Mouse (Mus musculus): ENCODE measurements around the gene Lamp2.
"Not testable (repeated sequence)": the region's sequence is repeated elsewhere in the genome, so short reads cannot be mapped to it uniquely, and the experiment has no call there.

The Lamp2 gene

DNA sequence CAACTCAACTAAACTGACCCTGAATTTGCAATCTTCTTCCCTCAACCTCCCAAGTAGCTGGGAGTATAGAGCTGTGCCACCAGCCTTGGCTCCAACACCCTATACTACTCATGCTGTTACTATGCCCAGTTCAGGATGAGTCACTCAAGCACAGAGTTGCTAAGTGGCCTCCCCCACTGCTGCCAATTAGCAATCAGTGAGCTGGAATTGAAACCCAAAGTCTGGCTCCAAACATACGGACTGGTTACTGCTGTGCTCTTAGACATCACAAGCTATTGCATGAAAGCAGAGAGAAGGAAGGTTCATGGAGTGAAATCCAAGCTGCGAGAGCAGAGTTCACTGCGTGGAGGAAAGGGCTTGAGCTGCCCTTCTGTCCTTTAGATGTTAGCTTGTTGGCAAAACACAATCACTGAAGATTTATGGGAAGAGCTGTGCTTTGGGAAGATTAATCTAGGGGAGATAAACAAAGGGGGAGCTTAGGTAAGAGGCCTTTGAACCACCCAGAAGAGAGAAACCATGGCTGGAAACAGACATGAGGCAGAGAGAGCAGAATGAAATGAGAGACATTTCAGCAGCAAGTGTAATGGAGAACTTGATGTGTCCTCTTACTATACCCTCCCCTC lies 27.3 kb downstream of the Lamp2 start:
- peak; percentile 42 to 81 for DNase-seq (ENCODE audit: inconsistent age in 2 of 2, low spot score in 1 of 2)

- DNase-seq (ENCODE audit: inconsistent age in 2 of 2, low spot score in 1 of 2) = peak in 1 of 2 experiments; percentile 44
These were observed 30.2 kb downstream of the Lamp2 start for GRCm38 (mm10) chrX:38426043-38426442.

DNA sequence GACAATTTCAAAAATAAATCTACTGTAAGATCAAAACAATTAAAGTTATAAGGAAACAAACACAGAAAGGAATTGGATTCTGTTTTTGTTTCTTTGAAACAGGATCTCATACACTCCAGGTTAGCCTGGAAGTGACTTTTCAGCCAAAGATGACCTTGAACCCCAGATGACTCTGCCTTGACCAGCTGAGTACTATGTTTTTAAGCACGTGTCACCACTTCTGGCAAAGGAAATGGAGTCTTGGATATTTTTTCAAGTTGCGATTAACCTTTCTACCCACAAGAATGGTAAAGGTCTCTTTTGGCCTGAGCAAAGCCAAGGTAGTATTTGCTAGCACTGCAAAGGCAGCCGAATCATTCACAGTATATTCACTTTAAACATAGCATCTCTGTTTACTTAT lies 33.2 kb downstream of the Lamp2 start:
- peak in 1 of 2 experiments; percentile 51 for DNase-seq (ENCODE audit: inconsistent age in 2 of 2, low spot score in 1 of 2)

DNA sequence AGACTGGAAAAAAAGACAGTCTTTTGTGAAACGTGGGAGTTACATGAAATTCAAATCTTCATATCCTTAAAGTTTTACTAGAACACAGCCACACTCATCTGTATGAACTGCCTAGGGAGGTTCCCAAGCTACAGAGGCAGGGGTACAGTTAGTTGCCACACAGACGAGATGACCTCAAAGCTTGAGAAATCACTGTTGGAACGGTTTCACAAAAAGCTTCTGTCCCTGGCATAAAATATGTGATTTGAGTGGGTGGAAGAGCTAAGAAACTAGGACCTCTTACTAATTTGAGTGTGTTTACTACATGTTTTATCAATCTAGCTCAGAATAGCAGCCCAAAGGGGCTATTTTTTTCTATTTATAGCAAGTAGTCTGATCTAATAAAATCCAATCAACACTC lies 33.9 kb downstream of the Lamp2 start:
- peak in 1 of 2 experiments; percentile 78 for DNase-seq (ENCODE audit: inconsistent age in 2 of 2, low spot score in 1 of 2)

GRCm38 (mm10) chrX:38403879-38404278 lies 52.4 kb downstream of the Lamp2 start:
- no peak for DNase-seq (ENCODE audit: inconsistent age in 2 of 2, low spot score in 1 of 2)

DNA sequence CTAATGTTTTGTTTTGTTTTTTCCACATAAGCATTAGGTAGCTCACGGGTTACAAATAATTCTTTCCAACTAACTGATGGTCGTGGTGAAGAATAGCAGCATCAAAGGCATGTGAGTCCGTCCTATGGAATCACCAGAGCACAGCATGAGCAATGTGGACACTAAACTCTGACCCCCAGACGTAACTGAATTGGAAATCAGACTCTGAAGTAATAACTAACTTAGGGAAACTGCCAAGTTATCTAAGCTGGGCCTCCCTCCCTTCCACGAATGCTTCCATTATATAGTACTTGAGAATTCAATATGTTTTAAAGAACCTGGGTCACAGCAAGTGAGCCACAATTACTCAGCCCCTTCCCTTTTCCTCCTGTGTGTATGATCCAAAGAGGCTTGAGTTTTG lies 53.3 kb downstream of the Lamp2 start:
- no peak for DNase-seq (ENCODE audit: inconsistent age in 2 of 2, low spot score in 1 of 2)

GRCm38 (mm10) chrX:38402004-38402403 lies 54.2 kb downstream of the Lamp2 start:
- peak; percentile 8 to 56 for DNase-seq (ENCODE audit: inconsistent age in 2 of 2, low spot score in 1 of 2)

DNA sequence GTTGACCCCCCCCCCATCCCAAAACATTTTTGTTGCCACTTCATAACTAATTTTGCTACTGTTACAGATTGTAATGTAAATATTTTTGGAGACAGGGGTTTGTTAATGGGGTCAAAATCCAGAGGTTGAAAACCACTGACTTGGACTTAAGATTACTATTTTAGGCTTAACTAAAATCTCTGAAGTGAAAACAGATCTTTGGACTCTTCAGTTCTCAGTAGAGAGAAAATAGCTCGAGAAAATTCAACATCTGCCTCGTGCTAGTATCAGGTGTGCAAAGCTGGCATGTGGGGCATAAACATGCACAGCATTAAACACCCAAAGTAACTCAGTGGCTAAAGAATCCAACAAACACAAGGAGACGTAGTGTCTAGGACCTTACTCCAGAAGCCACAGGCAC lies 55.6 kb downstream of the Lamp2 start:
- DNase-seq (ENCODE audit: inconsistent age in 2 of 2, low spot score in 1 of 2) = no peak

GRCm38 (mm10) chrX:38399671-38400070 lies 56.6 kb downstream of the Lamp2 start:
- no peak for DNase-seq (ENCODE audit: inconsistent age in 2 of 2, low spot score in 1 of 2)

- not testable (repeated sequence) for DNase-seq (ENCODE audit: inconsistent age in 2 of 2, low spot score in 1 of 2)
These were observed 83.1 kb downstream of the Lamp2 start for GRCm38 (mm10) chrX:38373169-38373568.

DNA sequence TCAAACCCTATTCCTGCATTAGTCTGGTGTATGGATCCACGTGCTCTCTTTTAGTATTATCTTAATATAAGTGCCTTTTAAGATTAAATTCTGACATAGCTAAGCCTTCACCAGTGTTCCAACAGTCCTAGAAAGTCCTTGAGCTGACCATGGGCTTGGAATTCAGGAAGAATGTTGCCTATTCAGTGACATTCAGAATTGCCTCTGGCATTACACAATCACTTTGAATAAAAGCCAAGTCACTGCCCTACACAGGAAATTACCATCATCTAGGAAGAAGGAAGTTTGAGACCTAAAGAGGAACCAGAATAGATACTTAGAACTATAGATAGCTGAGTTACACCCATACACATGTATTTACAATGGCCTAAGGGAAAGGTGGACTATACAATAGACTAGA lies 91.6 kb downstream of the Lamp2 start:
- peak in 1 of 2 experiments; percentile 82 for DNase-seq (ENCODE audit: inconsistent age in 2 of 2, low spot score in 1 of 2)

GRCm38 (mm10) chrX:38362016-38362415 lies 94.2 kb downstream of the Lamp2 start:
- no peak for DNase-seq (ENCODE audit: inconsistent age in 2 of 2, low spot score in 1 of 2)
